ENCODE assay signal across 9 mouse cellular contexts in the genomic region with DNA sequence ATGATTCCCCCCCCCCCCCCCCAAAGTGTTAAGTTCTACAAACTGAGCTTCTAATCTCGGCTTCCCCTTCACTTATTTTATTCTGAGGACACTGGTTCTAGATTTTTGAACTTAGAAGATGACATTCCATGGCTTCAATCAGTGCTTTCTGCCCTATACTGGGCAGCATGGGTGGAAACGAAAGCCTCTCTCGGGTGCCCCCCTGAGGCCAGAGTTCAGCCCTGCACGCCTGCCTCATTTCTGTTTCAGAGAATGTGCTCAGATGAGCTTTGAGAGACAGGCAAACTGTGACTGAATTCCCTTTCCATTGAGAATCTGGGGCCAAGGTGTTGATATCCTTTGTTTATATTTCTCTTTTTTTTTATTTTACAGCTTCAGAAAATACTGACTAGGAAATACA. TPM values are rescaled to one million over a fixed set of nuclear protein-coding genes. Genes with fewer than 3 reads are reported as not detected.
DNase-seq lines count a peak whose midpoint lies in the region; ATAC-seq and TF ChIP-seq lines count a peak whose summit lies in the region.
"Had no signal": no experiment of that assay in that cellular context is flagged by ENCODE, and none has a peak within 500 bp of the region (broad histone marks: within the 10 kb centered on the region; RNA-seq: fewer than 3 reads in every experiment).

No protein-coding gene starts in this region.

- no peak overlapping the region for H3K9ac ChIP-seq in forebrain, embryonic 11.5 days (ENCODE audit: low read length)
- H3K9ac ChIP-seq in forebrain, embryonic 15.5 days (replicated peaks) = no peak overlapping the region
- H3K9ac ChIP-seq in midbrain, embryonic 11.5 days (ENCODE audit: low read length) = no peak overlapping the region
- no peak overlapping the region for H3K9ac ChIP-seq in midbrain, embryonic 13.5 days (replicated peaks)
- no peak overlapping the region for H3K9ac ChIP-seq in intestine, postnatal 0 days (ENCODE audit: low read depth, low read length)
- H3K9ac ChIP-seq: liver, embryonic 13.5 days had no signal

- WGBS in forebrain, embryonic 11.5 days = 21% methylated on average over 4 of the region's 4 CpGs
- 35% methylated on average over 4 of the region's 4 CpGs for WGBS in forebrain, embryonic 15.5 days
- WGBS in midbrain, embryonic 11.5 days = 29% methylated on average over 4 of the region's 4 CpGs
- 23% methylated on average over 4 of the region's 4 CpGs for WGBS in midbrain, embryonic 13.5 days
- 12% methylated on average over 4 of the region's 4 CpGs for whole genome bisulfite sequencing in intestine, postnatal 0 days

- no peaks in the 10 kb centered on the region for H3K9me3 ChIP-seq in forebrain, embryonic 11.5 days (ENCODE audit: control insufficient read depth, low read length)
- no peaks in the 10 kb centered on the region for H3K9me3 ChIP-seq in forebrain, embryonic 15.5 days
- no peaks in the 10 kb centered on the region for H3K9me3 ChIP-seq in midbrain, embryonic 11.5 days (ENCODE audit: control insufficient read depth, low read length)
- H3K9me3 ChIP-seq in midbrain, embryonic 13.5 days = no peaks in the 10 kb centered on the region
- no peaks in the 10 kb centered on the region for H3K9me3 ChIP-seq in intestine, postnatal 0 days (ENCODE audit: control insufficient read depth)
- H3K9me3 ChIP-seq: liver, embryonic 13.5 days had no signal

- no peaks in the 10 kb centered on the region for H3K36me3 ChIP-seq in forebrain, embryonic 11.5 days (ENCODE audit: control insufficient read depth, insufficient read depth, low read length)
- no peaks in the 10 kb centered on the region for H3K36me3 ChIP-seq in forebrain, embryonic 15.5 days
- no peaks in the 10 kb centered on the region for H3K36me3 ChIP-seq in midbrain, embryonic 11.5 days (ENCODE audit: control insufficient read depth, insufficient read depth, low read length)
- no peaks in the 10 kb centered on the region for H3K36me3 ChIP-seq in midbrain, embryonic 13.5 days
- no peaks in the 10 kb centered on the region for H3K36me3 ChIP-seq in intestine, postnatal 0 days (ENCODE audit: control insufficient read depth, insufficient read depth)
- H3K36me3 ChIP-seq: liver, embryonic 13.5 days had no signal

- no peak overlapping the region for H3K4me2 ChIP-seq in forebrain, embryonic 11.5 days (ENCODE audit: low read depth, low read length, severe bottlenecking)
- no peak overlapping the region for H3K4me2 ChIP-seq in forebrain, embryonic 15.5 days (replicated peaks)
- no peak overlapping the region for H3K4me2 ChIP-seq in midbrain, embryonic 11.5 days
- no peak overlapping the region for H3K4me2 ChIP-seq in midbrain, embryonic 13.5 days (replicated peaks)
- no peak overlapping the region for H3K4me2 ChIP-seq in intestine, postnatal 0 days (replicated peaks; ENCODE audit: low read depth)
- H3K4me2 ChIP-seq: liver, embryonic 13.5 days had no signal

- ATAC-seq in forebrain, embryonic 11.5 days (replicated peaks; ENCODE audit: low FRiP score) = 0 out of 2 replicates have a peak, but pooled peaks have one; percentile 56
- ATAC-seq in forebrain, embryonic 15.5 days (replicated peaks) = no peak
- ATAC-seq in midbrain, embryonic 11.5 days (ENCODE audit: low FRiP score) = no peak
- no peak for ATAC-seq in midbrain, embryonic 13.5 days
- no peak for ATAC-seq in intestine, postnatal 0 days
- no peak for ATAC-seq in erythroblast, adult 5-6 weeks (replicated peaks; ENCODE audit: low FRiP score, poor library complexity, severe bottlenecking)

- H3K27me3 ChIP-seq in forebrain, embryonic 11.5 days (ENCODE audit: control insufficient read depth, insufficient read depth, low read length) = no peaks in the 10 kb centered on the region
- H3K27me3 ChIP-seq in forebrain, embryonic 15.5 days = no peaks in the 10 kb centered on the region
- H3K27me3 ChIP-seq in midbrain, embryonic 11.5 days (ENCODE audit: control insufficient read depth, insufficient read depth, low read length) = no peaks in the 10 kb centered on the region
- no peaks in the 10 kb centered on the region for H3K27me3 ChIP-seq in midbrain, embryonic 13.5 days
- H3K27me3 ChIP-seq in intestine, postnatal 0 days (replicated peaks; ENCODE audit: control insufficient read depth, insufficient read depth, low read length) = no peaks in the 10 kb centered on the region
- H3K27me3 ChIP-seq: liver, embryonic 13.5 days had no signal

- H3K4me3 ChIP-seq in forebrain, embryonic 11.5 days (ENCODE audit: low read depth, low read length) = no peak overlapping the region
- H3K4me3 ChIP-seq in forebrain, embryonic 15.5 days = no peak overlapping the region
- no peak overlapping the region for H3K4me3 ChIP-seq in midbrain, embryonic 11.5 days (ENCODE audit: low read depth, low read length)
- H3K4me3 ChIP-seq in midbrain, embryonic 13.5 days (replicated peaks) = no peak overlapping the region
- H3K4me3 ChIP-seq in intestine, postnatal 0 days (ENCODE audit: low read depth, low read length) = no peak overlapping the region
- H3K4me3 ChIP-seq: liver, embryonic 13.5 days had no signal

- H3K27ac ChIP-seq in forebrain, embryonic 11.5 days (ENCODE audit: low read depth, low read length) = no peak overlapping the region
- H3K27ac ChIP-seq in forebrain, embryonic 15.5 days (replicated peaks) = no peak overlapping the region
- H3K27ac ChIP-seq in midbrain, embryonic 11.5 days (ENCODE audit: low read depth, low read length) = no peak overlapping the region
- H3K27ac ChIP-seq in midbrain, embryonic 13.5 days = no peak overlapping the region
- no peak overlapping the region for H3K27ac ChIP-seq in intestine, postnatal 0 days (ENCODE audit: low read depth, low read length)
- H3K27ac ChIP-seq: liver, embryonic 13.5 days had no signal

- peak; percentile 72 for TF ChIP-seq CTCF in intestine, postnatal 0 days (IDR thresholded peaks at IDR 0.05; ENCODE audit: low read depth)

- peak; percentile 62 for DNase-seq in forebrain, embryonic 11.5 days (ENCODE audit: low spot score)
- DNase-seq in midbrain, embryonic 11.5 days (ENCODE audit: low spot score, missing footprints) = peak; percentile 90
- DNase-seq in cerebellum, adult 9-11 months = peak; percentile 77
- DNase-seq in ovary, postnatal 14 days (ENCODE audit: low spot score) = peak; percentile 29
- DNase-seq: liver, embryonic 13.5 days had no signal

- no peaks in the 10 kb centered on the region for H3K4me1 ChIP-seq in forebrain, embryonic 11.5 days (replicated peaks; ENCODE audit: control insufficient read depth, insufficient read depth, low read length)
- H3K4me1 ChIP-seq in forebrain, embryonic 15.5 days = peaks cover 6% of the 10 kb centered on the region
- no peaks in the 10 kb centered on the region for H3K4me1 ChIP-seq in midbrain, embryonic 11.5 days (ENCODE audit: control insufficient read depth, insufficient read depth, low read length)
- peaks cover 6% of the 10 kb centered on the region for H3K4me1 ChIP-seq in midbrain, embryonic 13.5 days (replicated peaks)
- no peaks in the 10 kb centered on the region for H3K4me1 ChIP-seq in intestine, postnatal 0 days (replicated peaks; ENCODE audit: control insufficient read depth, insufficient read depth, low read length)
- H3K4me1 ChIP-seq: liver, embryonic 13.5 days had no signal

RNA-seq across cellular contexts. Expression of a gene that starts 7.0 kb away (rescaled TPM):
- polyA plus RNA-seq in forebrain, embryonic 11.5 days (2014; fragmentation: Nextera tagmentation; extraction: Ambion mirVana) = 18.0 and 18.8 TPM in 2 replicates
- polyA plus RNA-seq in forebrain, embryonic 15.5 days (2015; fragmentation: Nextera tagmentation; extraction: Ambion mirVana) = 110 and 114 TPM in 2 replicates
- polyA plus RNA-seq in midbrain, embryonic 11.5 days (2014; fragmentation: Nextera tagmentation; extraction: Ambion mirVana) = 28.3 and 34.9 TPM in 2 replicates
- polyA plus RNA-seq in midbrain, embryonic 13.5 days (2015; fragmentation: Nextera tagmentation; extraction: Ambion mirVana) = 78.4 and 90.0 TPM in 2 replicates
- polyA plus RNA-seq in intestine, postnatal 0 days (2015; fragmentation: Nextera tagmentation; extraction: Ambion mirVana) = 10.3 and 10.6 TPM in 2 replicates
- not detected in 2 replicates for total RNA-seq in erythroblast, adult 5-6 weeks (2015; ENCODE audit: low replicate concordance)
- not detected in 2 replicates for total RNA-seq in erythroblast, adult 5-6 weeks (2017; ENCODE audit: low replicate concordance)

Comparison
In these comparisons a context has a peak if more than half of its experiments do, and no peak if none do; other contexts are left out.
1. DNase-seq: peak in every context shown above with its lines; median percentile 90 in midbrain, embryonic 11.5 days; 77 in cerebellum, adult 9-11 months; 62 in forebrain, embryonic 11.5 days; 29 in ovary, postnatal 14 days.